Mouse (Mus musculus): ENCODE measurements around the gene Mkln1.

DNA sequence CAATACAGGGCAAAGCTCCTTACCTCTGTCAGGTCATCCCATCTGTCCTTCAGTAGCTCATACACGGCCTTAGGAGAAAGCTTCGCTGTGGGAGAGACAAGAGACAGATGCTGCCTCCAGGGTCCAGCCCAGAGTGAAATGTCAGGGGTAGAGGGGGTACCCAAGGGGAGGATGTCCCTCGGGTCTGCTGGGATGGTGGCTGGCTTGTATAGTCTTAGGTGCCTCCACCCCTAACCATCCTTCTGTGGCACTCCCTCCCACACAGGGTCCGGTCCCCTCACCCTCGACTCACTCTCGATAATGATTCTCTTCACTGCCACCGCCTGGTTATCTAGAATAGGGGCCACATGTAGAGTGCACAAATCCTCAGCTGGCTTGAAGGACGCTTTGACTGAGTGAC lies 126.1 kb downstream of the Mkln1 start:
- TF ChIP-seq POLR2A (IDR thresholded peaks at IDR 0.05; ENCODE audit: insufficient read length, low read depth) (no peak), TCF3 (IDR thresholded peaks at IDR 0.05; ENCODE audit: insufficient read length, low read depth) (no peak), USF1 (IDR thresholded peaks at IDR 0.05; ENCODE audit: low read depth) (no peak), POLR2AphosphoS2 (IDR thresholded peaks at IDR 0.05; ENCODE audit: insufficient read length, low read depth) (no peak), TCF12 (IDR thresholded peaks at IDR 0.05; ENCODE audit: insufficient read depth, poor library complexity, severe bottlenecking) (no peak), MYOD1 (IDR thresholded peaks at IDR 0.05; ENCODE audit: control insufficient read depth in 1 of 3, insufficient read length in 2 of 3, low read depth in 2 of 3) (no peak), MAX (IDR thresholded peaks at IDR 0.05; ENCODE audit: low read depth) (no peak), CEBPB (IDR thresholded peaks at IDR 0.05; ENCODE audit: insufficient read depth, poor library complexity, severe bottlenecking) (no peak)
